Mouse (Mus musculus) kidney, postnatal 36 days (tissue): ENCODE measurements around the gene Gm49425.
"Not testable (repeated sequence)": the region's sequence is repeated elsewhere in the genome, so short reads cannot be mapped to it uniquely, and the experiment has no call there.

ENCODE experiments used
- DNase-seq, 2 experiments: peaks; one replicate each; pipeline ENCODE4 v3.0.0; 2021 to 2022; ENCODE audit warnings: mixed read lengths in 2 of 2

The Gm49425 gene

GRCm38 (mm10) chr15:101517161-101517560 lies at the start of gene Gm49425:
Gene Gm49425 (minus strand): TSS chr15:101517261.
- DNase-seq: not testable (repeated sequence)

GRCm38 (mm10) chr15:101562850-101563249 lies 45.8 kb upstream of the Gm49425 start, which contains the start of gene Krt90:
Gene Krt90 (minus strand): TSS chr15:101562950.
- DNase-seq: no peak

DNA sequence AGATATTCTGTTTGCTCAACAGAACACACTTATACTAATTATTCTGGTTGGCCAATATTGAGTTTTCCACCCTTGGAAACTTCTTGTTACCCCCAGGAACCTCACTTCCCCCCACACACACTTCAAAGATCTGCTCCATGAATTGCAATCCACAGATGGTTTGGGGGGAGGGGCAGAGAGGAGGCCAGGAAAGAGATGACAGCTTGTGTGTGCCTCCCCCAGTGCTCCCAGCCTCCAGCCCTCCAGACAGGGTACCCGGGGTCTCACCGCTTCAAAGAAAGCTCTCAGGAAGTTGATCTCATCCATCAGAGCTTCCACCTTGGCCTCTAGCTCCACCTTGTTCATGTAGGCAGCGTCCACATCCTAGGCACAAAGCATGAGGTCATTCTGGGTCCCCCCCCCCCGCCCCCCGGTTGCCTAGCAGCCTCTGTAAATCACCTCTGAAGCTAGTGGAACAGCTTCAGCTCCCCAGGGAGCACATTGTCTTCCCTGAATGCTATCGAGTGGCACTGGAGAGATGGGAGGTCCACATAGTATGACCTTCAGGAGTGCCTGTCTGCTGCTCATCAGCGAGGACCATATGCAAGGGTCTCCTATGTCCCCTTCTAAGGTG lies 41.1 kb upstream of the Gm49425 start:
- no peak for DNase-seq

DNA sequence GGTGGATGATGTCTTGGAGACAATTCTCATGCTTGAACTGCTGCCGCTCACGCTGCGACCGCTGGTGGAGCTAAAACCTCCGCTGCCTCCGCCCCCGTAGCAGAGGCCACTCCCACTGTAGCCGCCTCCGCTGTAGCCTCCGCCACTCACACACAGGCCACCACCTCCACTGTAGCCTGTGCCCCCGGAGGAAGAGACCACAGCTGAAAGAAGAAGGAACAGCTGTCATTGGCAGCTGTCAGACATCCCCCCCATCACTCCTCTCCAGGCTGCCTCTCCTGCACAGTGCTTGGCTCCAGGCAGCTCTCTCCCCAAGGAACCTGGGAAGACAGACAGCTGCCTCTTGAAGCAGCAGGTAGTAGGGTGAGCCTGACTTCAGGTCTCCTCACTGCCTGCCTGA lies 36.1 kb upstream of the Gm49425 start:
- DNase-seq: peak; percentile 10 to 54

DNA sequence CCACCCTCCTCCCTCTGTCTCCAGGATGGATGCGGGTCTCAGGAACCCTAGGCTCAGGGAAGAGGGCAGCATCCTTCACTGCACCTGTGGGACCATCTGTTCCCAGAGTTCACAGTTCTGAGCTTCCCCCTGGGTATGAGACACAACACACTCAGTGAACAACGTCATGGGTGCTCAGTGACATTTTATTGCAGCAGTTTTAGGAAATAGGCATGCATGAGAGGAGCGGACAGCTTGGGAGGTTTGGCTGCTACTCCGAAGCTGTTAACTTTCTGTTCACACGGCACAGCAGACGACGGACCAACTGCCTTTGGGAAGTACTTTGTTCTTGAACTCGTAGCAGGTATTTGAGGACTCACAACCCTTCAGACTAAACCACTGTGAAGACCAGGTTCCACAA lies 35.1 kb upstream of the Gm49425 start:
- no peak for DNase-seq

DNA sequence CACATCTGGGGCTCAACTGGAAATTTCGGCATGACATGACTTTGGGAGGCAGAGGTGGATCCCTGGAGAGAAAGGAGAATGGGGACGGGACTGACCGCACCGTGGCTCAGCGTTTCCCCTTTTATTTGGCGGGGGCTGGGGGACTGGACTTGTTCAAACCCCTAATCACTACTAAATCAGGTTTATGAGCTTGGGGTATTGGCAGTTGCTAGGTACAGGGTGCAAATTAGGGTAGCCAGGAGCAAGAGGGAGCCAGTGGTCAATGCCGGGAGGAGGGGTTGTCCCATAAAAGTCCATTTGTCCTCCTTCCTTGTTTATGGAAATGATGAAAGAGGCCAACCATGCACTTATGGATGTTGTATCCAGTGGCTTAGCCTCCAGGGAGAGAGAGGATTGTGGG lies 33.5 kb upstream of the Gm49425 start, which contains the start of gene Krt82:
Gene Krt82, minus strand, starts transcription at position 101 of the 400 bp plus-strand sequence.
- DNase-seq: no peak

DNA sequence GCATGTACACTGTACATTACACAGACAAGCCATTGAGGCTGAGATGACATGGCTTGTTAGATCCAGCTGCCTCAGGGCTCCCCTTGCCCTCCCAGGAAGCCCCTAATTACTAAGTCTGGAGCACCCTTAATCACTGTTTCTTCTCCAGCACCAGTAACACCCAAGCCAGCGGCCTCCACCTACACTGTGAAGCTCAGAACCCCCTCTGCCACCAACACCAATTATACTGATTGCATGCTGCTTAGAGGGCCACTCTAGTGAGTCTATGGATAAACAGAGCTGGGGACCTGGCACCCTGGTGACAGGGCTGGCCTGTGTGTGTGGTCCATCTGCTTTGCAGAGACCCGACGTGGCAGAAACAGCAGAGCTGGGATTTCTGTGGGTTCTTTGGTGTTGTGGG lies 27.4 kb upstream of the Gm49425 start:
- DNase-seq: no peak

DNA sequence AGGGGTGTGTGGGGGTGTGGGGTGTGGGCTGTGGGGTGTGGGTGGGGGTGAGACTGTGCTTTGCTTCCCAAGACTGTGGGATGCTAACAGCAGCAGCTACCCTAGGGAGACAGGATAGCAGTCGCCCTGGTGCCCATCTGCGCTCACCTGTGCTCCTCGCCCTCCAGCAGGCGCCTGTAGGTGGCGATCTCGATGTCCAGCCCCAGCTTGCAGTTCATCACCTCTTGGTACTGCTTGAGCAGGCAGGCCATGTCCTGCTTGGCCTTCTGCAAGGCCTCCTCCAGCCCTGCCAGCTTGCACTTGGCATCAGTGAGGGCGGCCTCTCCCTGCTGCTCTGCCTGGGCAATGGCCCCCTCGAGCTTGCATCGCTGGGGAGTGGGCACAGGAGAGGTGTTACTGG lies 25.5 kb upstream of the Gm49425 start:
- peak in 1 of 2 experiments; percentile 33 for DNase-seq

GRCm38 (mm10) chr15:101538580-101538900 lies 21.5 kb upstream of the Gm49425 start:
- DNase-seq: no peak

DNA sequence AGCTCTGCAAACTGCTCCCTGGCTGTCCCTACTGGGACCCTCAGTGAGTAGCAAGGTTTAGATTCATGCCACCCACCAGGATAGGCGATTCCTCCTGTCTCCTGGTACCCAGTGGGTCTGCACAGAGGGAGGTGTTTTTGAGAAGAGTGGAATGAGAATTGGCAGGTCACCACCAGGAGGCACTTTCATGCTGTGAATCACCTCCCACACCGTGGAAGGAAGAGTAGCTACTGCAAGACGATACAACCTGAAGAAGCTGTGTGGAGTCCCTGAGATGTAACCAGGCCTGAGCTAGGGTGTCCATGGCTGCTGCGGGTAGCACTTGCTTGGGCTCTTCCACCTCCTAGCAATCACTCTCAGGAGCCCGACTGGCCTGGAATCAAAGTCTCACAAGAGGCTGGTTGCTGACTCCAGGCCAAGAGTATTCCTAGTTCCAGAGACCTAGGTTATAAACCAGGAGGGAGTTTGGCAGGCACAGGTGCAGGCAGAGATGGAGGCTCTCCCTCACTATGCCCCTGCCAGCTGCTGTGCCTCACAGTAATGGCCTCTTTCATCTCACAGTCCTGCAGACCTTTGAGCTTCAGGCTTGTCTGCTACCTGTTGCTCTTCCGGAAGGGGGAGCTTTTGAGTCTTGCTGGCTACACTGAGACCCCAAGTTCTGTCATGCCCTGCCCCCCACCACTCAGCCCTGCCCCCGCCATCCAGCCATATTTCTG lies 21.0 kb upstream of the Gm49425 start:
- DNase-seq: peak in 1 of 2 experiments; percentile 15

DNA sequence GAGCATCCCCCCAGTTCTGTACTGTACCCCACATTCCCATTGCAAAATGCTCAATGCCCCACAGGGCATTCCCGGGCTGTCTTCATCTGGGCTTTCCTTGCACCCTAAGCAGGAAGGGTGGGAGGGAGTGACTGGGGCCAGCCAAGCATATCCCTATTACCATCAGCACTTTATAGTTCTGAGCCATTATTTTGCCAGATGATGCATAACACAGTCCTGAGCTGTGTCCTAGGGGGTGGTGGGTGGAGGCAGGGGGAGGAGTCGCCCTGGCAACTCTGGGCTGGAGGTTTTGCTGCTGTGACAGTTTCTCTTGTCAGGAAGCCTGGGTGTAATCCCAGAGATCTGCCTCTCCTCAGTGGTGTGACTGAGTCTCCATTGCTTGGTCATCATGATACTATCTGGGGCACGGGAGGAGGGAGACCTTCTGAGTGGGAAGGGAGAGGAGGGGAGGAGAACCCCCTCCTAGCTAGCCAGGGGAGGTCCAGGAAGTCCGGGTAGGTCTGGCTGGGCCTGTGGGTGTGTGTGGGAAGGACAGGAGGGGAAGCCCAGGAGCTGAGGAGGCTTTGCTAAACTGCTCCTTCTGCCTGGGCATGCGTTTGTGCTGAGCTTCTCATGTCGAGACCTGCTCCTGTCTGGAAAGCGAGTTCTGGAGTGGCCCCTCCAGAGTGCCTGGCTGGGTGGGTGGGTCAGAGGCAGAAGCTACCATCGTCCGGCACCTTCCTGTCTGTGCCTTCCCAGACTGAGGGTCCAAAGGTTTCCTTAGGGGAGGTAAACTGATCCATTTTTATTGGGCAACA lies 19.2 kb upstream of the Gm49425 start:
- DNase-seq: no peak

DNA sequence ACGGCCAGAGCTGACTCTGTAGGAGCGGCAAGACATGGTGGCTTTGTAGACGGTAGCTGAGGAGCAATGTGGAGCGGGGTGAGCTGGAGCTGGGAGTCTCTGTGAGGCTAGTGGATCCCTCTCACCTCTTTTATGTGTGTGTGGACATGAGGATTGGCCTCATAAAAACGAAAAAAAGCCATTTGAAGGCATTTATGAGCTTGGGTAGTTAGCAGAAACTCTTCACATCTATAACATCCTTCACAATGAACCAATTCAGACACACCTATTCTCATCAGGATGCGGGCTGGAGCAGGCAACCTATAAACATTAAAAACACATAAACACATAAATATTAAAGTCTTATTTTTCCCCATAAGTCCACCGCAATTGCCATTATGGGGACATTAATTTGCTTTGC lies 15.7 kb upstream of the Gm49425 start, which contains the start of gene Krt84:
Gene Krt84, minus strand, starts transcription at position 101 of the 400 bp plus-strand sequence.
- no peak for DNase-seq

DNA sequence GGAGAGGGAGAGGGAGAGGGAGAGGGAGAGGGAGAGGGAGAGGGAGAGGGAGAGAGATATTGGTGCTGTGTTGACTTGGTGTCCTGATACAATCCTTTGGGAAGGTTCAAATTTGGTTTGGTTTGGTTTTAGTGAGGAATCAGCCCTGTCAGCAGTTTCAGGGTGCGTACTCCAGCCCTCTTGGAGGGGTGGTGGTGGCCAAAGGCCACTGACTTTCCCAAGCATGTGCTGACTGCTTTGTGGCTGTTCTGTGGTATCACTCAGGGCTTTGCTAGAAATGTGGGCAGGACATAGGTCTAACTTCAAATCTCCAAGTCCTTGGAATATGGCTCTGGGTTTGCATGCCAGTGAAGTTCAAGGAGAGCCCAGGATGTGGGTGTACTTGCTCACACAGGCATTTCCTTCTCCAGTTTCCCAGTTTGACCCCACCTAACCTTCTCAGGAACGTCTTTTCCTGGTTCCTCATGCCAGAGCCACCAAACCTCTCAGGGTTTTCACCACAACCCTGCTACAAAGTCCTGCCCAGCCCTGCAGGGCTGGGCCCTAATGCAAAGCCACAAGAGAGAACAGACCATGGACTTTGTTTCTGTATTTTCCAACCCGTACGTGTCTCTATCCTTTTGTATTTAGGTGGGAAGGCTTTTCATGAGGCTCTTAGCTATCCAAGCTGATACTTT lies 5.6 kb upstream of the Gm49425 start:
- peak; percentile 51 to 61 for DNase-seq

DNA sequence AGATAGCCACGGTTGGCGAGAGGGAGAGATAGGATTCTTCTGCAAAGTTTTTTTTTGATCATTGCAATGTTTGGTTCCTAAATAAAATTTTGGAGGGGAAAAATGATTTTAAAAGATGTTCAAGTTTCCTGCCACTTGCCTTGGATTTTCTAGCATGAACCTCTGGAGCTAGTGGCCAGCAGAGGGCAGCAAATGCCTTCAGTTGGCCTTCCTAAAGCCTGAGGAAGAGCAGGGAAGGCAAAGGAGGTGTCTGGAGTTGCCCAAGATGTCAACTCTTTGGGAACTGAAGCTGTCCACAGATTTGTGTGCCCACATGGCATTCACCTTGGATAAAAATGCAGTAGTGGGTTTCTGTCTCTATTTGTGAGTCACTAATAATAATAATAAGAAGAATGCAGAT lies 2.7 kb upstream of the Gm49425 start:
- DNase-seq: peak; percentile 72 to 92

- DNase-seq: peak in 1 of 2 experiments; percentile 14
These were observed 8.8 kb downstream of the Gm49425 start for GRCm38 (mm10) chr15:101508247-101508646.

- DNase-seq: peak; percentile 16 to 33
These were observed 9.9 kb downstream of the Gm49425 start for GRCm38 (mm10) chr15:101506896-101507758.

DNA sequence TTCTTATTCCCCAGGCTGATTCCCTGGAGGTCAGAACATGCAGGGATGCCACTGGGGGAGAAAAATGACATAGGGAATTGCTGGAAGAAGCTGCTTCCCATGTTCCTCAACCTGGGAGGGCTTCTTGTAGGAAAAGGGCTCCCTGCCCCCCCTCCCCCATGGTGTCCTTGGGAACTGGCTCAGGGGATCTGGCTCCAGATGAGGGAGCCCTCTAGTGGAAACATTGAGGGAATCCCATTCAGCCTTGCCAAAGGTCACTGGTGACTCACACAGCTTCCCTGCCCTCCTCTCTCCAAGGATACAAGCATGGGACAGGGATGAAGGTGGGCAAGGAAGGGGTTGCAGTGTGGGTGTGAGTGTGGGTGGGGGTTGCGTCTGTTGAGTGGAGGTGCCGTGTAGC lies 19.9 kb downstream of the Gm49425 start:
- peak; percentile 51 to 52 for DNase-seq

DNA sequence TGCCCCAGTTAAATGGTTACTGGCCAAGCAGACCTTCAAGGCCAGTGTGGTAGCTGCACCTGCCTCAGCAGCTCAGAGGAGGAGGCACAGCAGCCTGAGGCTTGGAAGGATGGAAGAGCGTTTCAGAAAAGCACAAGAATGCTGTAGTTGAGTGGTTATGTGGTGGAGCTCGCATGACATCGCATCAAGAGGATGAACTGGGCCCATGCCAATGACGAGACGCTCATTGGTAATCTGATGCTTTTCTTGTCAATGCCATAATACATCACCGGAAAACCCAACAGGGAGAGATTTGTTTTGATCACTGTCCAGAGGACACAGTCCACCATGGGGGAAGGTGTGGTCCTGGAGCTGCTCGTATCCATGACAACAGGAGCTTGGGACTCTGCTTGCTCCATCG lies 21.8 kb downstream of the Gm49425 start:
- DNase-seq: no peak

- no peak for DNase-seq
These were observed 22.9 kb downstream of the Gm49425 start for GRCm38 (mm10) chr15:101494203-101494602.

- no peak for DNase-seq
These were observed 23.3 kb downstream of the Gm49425 start for GRCm38 (mm10) chr15:101493713-101494112.

DNA sequence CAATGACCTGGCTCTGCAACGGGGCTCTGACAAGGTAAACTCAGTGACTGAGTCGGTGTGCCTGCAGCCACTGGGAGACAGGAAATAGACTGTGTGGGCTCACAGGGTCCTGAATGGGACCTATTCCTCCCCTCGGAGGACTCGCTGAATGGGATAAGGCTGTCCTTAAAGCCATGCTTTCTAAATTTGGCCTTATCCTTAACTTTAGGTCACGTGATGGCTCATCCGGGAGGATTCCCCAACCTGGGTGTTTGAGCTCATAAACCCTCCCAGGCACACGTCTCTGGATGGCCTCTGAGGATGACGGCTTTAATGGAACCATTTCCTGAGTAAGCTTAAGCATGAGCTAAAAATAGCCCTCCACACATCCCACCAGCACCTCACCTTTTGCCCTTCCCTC lies 24.3 kb downstream of the Gm49425 start:
- no peak for DNase-seq

GRCm38 (mm10) chr15:101491431-101491830 lies 25.6 kb downstream of the Gm49425 start, which contains the start of gene Krt83:
Gene Krt83 (minus strand): TSS chr15:101491512.
- DNase-seq: no peak
